Mouse (Mus musculus): ENCODE measurements around the gene Vezf1.

DNA sequence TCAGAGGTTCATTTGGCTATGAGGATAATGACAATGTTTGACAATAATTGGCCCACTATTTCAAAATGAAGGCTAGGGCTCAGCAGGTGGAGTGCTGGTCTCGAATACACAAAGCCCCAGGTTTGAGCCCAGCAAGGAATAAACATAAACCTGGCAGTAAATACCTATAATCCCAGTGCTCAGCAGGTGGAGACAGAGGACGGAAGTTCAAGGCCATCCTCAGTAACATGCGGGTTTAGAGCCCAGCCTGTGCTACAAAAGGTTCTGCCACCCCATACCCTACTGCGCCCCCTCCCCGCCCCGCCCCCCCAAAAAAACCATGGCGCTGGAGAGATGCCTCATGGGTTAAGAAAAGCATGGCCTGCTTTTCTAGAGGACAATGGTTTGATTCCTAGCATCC is 32.1 kb upstream of the Vezf1 start:
- TF ChIP-seq CTCF (IDR thresholded peaks at IDR 0.05; ENCODE audit: low read depth, low read length) (no peak), POLR2AphosphoS5 (IDR thresholded peaks at IDR 0.05; ENCODE audit: insufficient replicate concordance, low read depth, low read length) (no peak), GATA1 (IDR thresholded peaks at IDR 0.05; ENCODE audit: borderline replicate concordance, low read length) (no peak), TAL1 (conservative IDR thresholded peaks at IDR 0.05; ENCODE audit: low read depth, low read length) (no peak), GATA2 (IDR thresholded peaks at IDR 0.05; ENCODE audit: borderline replicate concordance, low read depth, low read length) (no peak)
